Mouse (Mus musculus): ENCODE measurements around the gene Otop1.

DNA sequence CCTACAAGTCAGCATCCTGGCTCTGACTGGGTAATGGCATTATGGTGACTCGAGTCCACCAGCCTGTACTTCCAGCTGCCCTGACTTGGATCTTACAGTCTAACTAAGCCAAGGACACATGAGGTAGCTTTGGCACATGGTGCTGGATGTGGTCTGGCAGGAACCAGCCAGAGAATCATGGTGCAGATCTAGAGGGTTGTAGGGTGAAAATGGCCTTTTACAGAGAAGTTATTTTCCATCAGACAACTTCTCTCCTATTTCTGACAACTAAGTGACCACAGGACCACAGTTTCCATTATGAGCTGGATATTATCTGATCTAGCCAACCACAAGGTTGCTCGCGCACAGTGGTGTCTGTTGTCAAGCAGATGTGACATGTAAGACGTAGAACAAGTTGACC is 1.9 kb upstream of the Otop1 start:
- TF ChIP-seq CTCF (IDR thresholded peaks at IDR 0.05; ENCODE audit: extremely low read depth, insufficient read length, insufficient replicate concordance, low read depth, low read length) (no peak), POLR2A (IDR thresholded peaks at IDR 0.05; ENCODE audit: low read depth, low read length) (no peak)

Data from small intestine, adult 2 months (tissue).